Mouse (Mus musculus): ENCODE results near the gene Fthl17c. TPM values are rescaled to one million over a fixed set of nuclear protein-coding genes. Genes with fewer than 3 reads are reported as not detected.

The Fthl17c gene
- polyA plus RNA-seq (2017; shearing (Covaris generic)), result not detected

GRCm38 (mm10) chrX:8976459-8976858 is at the start of gene Fthl17c:
Gene Fthl17c, minus strand, starts transcription at chrX:8976559.

DNA sequence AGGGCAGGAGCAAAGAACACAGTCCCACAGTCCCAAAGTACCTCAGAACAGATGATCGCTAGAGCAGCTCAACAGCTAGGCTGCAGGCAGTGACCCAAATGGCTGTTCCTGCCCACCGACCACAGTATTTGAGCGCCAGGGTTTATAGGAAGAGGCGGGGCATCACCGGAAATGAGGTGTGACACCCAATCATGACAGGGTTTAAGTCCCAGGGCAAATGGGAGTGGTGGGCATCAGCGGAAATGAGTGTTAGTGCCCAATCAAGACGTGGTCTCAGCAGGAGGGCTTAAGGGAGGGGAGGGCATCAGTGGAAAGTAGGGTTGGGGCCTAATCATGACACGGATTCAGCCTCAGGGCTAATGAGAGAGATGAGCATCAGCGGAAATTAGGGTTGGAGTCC is 10.3 kb upstream of the Fthl17c start, which contains the start of gene Fthl17d:
Gene Fthl17d, minus strand, starts transcription at position 101 of the 400 bp plus-strand sequence.

GRCm38 (mm10) chrX:8962875-8963274 is 13.5 kb downstream of the Fthl17c start, which contains the start of gene Fthl17b:
Gene Fthl17b, minus strand, starts transcription at chrX:8962975.

Other genes with a start within 250 kb of the Fthl17c start
- gene Ssx9, start 228.1 kb downstream of the Fthl17c start, polyA plus RNA-seq (2017; shearing (Covaris generic)), result not detected
- not detected for gene Ssxb5, start 172.9 kb downstream of the Fthl17c start, polyA plus RNA-seq (2017; shearing (Covaris generic))
- gene Gm6592, start 132.6 kb downstream of the Fthl17c start, polyA plus RNA-seq (2017; shearing (Covaris generic)), result not detected
- gene Gm5751, start 102.3 kb downstream of the Fthl17c start, polyA plus RNA-seq (2017; shearing (Covaris generic)), result not detected
- 2.5 TPM for gene B630019K06Rik, start 84.2 kb downstream of the Fthl17c start, polyA plus RNA-seq (2017; shearing (Covaris generic))
- gene Fthl17b, start 13.6 kb downstream of the Fthl17c start, polyA plus RNA-seq (2017; shearing (Covaris generic)), result not detected
- gene Fthl17d, start 10.2 kb upstream of the Fthl17c start, polyA plus RNA-seq (2017; shearing (Covaris generic)), result not detected
- gene Fthl17e, start 56.9 kb upstream of the Fthl17c start, polyA plus RNA-seq (2017; shearing (Covaris generic)), result not detected
- not detected for gene Fthl17f, start 86.5 kb upstream of the Fthl17c start, polyA plus RNA-seq (2017; shearing (Covaris generic))
- gene 4930402K13Rik, start 128.0 kb upstream of the Fthl17c start, polyA plus RNA-seq (2017; shearing (Covaris generic)), result not detected
- 11.9 TPM for gene Lancl3, start 223.3 kb upstream of the Fthl17c start, polyA plus RNA-seq (2017; shearing (Covaris generic))